Comparison of ENCODE assay signal across 8 mouse cellular contexts in genomic region chr14:21136906-21137305, GRCm38 (mm10).
DNase-seq lines count a peak whose midpoint lies in the region; ATAC-seq lines count a peak whose summit lies in the region.

No protein-coding gene starts in this region.

- H3K9me3 ChIP-seq in forebrain, embryonic 12.5 days: no peaks in the 10 kb centered on the region
- no peaks in the 10 kb centered on the region for H3K9me3 ChIP-seq in limb, embryonic 11.5 days (ENCODE audit: control insufficient read depth, low read length)
- H3K9me3 ChIP-seq in neural tube, embryonic 13.5 days: no peaks in the 10 kb centered on the region

- peak; percentile 56; the same call in 1 of the 2 replicates for ATAC-seq in cerebellum, adult (ENCODE audit: insufficient number of reproducible peaks, low FRiP score, low TSS enrichment)
- ATAC-seq in forebrain, embryonic 12.5 days (ENCODE audit: low FRiP score): peak; percentile 60; the same call in 1 of the 2 replicates
- ATAC-seq in inflammation-experienced regulatory T-cells, adult 6 months: peak; percentile 97
- ATAC-seq in limb, embryonic 11.5 days (ENCODE audit: insufficient number of reproducible peaks, low FRiP score, low TSS enrichment, low read depth): no peak
- peak; percentile 53; the same call in 1 of the 2 replicates for ATAC-seq in neural tube, embryonic 13.5 days (ENCODE audit: low read depth)

- H3K9ac ChIP-seq in forebrain, embryonic 12.5 days: no peak overlapping the region
- no peak overlapping the region for H3K9ac ChIP-seq in limb, embryonic 11.5 days (ENCODE audit: low read length)
- H3K9ac ChIP-seq in neural tube, embryonic 13.5 days: no peak overlapping the region

- H3K4me2 ChIP-seq in forebrain, embryonic 12.5 days: no peak overlapping the region
- no peak overlapping the region for H3K4me2 ChIP-seq in limb, embryonic 11.5 days (ENCODE audit: low read depth, severe bottlenecking)
- H3K4me2 ChIP-seq in neural tube, embryonic 13.5 days: no peak overlapping the region

- no peaks in the 10 kb centered on the region for H3K36me3 ChIP-seq in forebrain, embryonic 12.5 days (replicated peaks)
- no peaks in the 10 kb centered on the region for H3K36me3 ChIP-seq in limb, embryonic 11.5 days (ENCODE audit: control insufficient read depth, insufficient read depth, low read length)
- H3K36me3 ChIP-seq in neural tube, embryonic 13.5 days: no peaks in the 10 kb centered on the region

- 32% methylated on average over 1 of the region's 1 CpGs for WGBS in forebrain, embryonic 12.5 days
- WGBS in limb, embryonic 11.5 days: 53% methylated on average over 1 of the region's 1 CpGs
- WGBS in neural tube, embryonic 13.5 days: 61% methylated on average over 1 of the region's 1 CpGs

- H3K27me3 ChIP-seq in forebrain, embryonic 12.5 days: no peaks in the 10 kb centered on the region
- no peaks in the 10 kb centered on the region for H3K27me3 ChIP-seq in limb, embryonic 11.5 days (ENCODE audit: control insufficient read depth, insufficient read depth, low read length)
- H3K27me3 ChIP-seq in neural tube, embryonic 13.5 days: no peaks in the 10 kb centered on the region

- DNase-seq in CD4-positive helper T cell, adult 2 months (ENCODE audit: low read depth, low spot score): peak; percentile 71
- peak; percentile 78 for DNase-seq in ES-CJ7 (ENCODE audit: low read depth, low spot score)
- peak; percentile 67 for DNase-seq in limb, embryonic 11.5 days (ENCODE audit: low spot score)
- no peak for DNase-seq in yolk sac, embryonic 10.5 days (ENCODE audit: low spot score)

- no peak overlapping the region for H3K4me3 ChIP-seq in forebrain, embryonic 12.5 days (replicated peaks)
- H3K4me3 ChIP-seq in limb, embryonic 11.5 days (ENCODE audit: low read depth, low read length): no peak overlapping the region
- no peak overlapping the region for H3K4me3 ChIP-seq in neural tube, embryonic 13.5 days

- no peaks in the 10 kb centered on the region; the same call in 1 of the 2 replicates for H3K4me1 ChIP-seq in forebrain, embryonic 12.5 days
- H3K4me1 ChIP-seq in limb, embryonic 11.5 days (ENCODE audit: control insufficient read depth, insufficient read depth, low read length): no peaks in the 10 kb centered on the region
- no peaks in the 10 kb centered on the region for H3K4me1 ChIP-seq in neural tube, embryonic 13.5 days (replicated peaks)

- no peak overlapping the region for H3K27ac ChIP-seq in forebrain, embryonic 12.5 days
- H3K27ac ChIP-seq in limb, embryonic 11.5 days (replicated peaks; ENCODE audit: low read depth, low read length): no peak overlapping the region
- H3K27ac ChIP-seq in neural tube, embryonic 13.5 days (replicated peaks): no peak overlapping the region
